Mouse (Mus musculus) kidney, adult 2 months (tissue): ENCODE data around the gene Cdk6.
"Not testable (repeated sequence)": the region's sequence is repeated elsewhere in the genome, so short reads cannot be mapped to it uniquely, and the experiment has no call there.

Experiments used
- CTCF ChIP-seq: fragments of 200-500 bp; conservative IDR thresholded peaks from 2 replicates; pipeline ENCODE4 v1.5.1; 2011; ENCODE audit warnings: low read depth, mild to moderate bottlenecking, control low read depth, low read length, moderate library complexity, mixed read lengths; ENCODE audit not compliant: insufficient read depth, insufficient read length
- POLR2A ChIP-seq: fragments of 200-500 bp; IDR thresholded peaks from one replicate; pipeline ENCODE4 v1.6.1; 2011; ENCODE audit warnings: low read depth, low read length, control low read depth

DNA sequence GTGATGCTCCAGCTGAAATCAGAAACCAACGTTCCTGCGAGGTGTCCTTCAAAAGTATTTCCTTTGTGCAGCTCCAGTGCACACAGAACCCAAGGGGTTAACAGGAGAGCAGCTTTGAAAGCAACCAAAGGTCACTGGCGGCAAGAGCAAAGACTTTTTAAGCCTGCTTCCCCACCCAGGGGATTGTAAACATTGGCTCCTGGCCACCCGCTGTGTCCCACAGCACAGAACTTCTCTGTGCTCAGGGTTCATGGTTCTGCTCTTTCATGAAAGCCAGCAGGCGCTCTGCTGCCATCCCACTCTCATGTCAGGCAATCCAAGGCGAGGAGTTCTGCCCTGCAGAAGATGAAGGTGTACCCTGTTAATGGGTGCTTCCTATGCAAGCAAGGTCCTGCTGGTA is 112.7 kb downstream of the Cdk6 start:
- TF ChIP-seq CTCF, POLR2A: not testable (repeated sequence)
